Mouse (Mus musculus) NIH3T3 (cell line): ENCODE results near the gene Slc5a10.
A peak's percentile ranks its signal among the peaks of the same experiment; 100 is the strongest.

ENCODE experiments used
- DNase-seq: peaks from one replicate; pipeline ENCODE4 v3.0.0-alpha.2; 2012; ENCODE audit warnings: low read depth

The Slc5a10 gene

DNA sequence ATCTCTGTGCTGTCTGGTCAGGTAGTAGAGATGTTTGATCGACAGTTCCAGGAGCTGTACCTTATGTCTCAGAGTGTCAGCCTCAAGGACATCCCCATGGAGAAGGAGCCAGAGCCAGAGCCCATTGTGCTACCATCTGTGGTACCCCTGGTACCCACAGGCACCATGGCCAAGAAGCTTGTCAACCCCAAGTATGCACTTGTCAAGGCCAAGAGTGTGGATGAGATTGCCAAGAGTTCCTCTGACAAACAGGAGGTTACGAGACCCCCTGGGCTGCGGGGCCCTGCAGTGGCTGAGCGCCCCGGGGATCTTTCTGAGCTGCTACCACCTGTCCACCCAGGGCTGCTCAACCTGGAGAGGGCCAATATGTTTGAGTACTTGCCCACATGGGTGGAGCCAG, 18.1 kb downstream of the Slc5a10 start:
- DNase-seq = no peak

DNA sequence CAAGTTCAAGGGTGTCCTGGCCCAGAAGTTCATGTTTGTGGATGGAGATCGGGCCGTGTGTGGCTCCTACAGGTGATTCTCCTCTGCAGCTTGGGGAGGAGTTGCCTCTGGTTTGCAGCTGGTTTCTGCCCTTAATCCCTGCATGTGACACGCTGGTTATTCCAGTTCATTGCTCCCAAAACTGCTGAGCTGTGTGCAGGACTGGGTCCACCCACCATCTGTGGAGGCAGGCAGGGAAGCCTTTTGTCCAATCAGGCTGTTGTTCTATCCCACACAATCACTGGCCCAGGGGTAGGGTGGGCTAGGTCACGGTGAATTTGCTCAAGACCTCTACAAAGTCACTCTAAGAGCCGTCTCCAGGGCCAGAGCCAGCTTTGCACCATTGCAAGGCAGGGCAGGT, 18.9 kb downstream of the Slc5a10 start:
- no peak for DNase-seq

GRCm38 (mm10) chr11:61699933-61700332, 20.7 kb downstream of the Slc5a10 start:
- peak; percentile 45 for DNase-seq

GRCm38 (mm10) chr11:61699460-61699859, 21.2 kb downstream of the Slc5a10 start:
- no peak for DNase-seq

DNA sequence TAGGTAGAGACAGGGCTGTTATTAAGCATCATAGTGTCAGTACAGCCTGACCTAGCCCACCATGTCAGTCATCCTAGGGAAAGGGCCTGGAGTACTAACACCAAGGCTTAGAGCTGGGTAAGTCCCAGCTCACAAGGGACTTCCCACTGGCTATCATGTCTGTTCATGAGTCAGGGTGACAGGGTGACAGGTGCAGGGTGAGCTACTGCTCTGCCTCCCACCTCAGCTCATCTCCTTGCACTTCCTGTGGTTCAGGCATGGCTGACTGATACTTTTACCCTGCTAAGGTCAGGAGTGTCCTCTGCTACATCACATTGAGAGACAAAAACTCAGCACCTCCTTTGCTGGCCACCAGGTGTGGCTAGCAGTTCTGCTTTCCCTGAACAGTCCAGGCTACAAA, 21.8 kb downstream of the Slc5a10 start:
- DNase-seq = no peak

- no peak for DNase-seq
Measured at GRCm38 (mm10) chr11:61692996-61693395, 27.6 kb downstream of the Slc5a10 start.

DNA sequence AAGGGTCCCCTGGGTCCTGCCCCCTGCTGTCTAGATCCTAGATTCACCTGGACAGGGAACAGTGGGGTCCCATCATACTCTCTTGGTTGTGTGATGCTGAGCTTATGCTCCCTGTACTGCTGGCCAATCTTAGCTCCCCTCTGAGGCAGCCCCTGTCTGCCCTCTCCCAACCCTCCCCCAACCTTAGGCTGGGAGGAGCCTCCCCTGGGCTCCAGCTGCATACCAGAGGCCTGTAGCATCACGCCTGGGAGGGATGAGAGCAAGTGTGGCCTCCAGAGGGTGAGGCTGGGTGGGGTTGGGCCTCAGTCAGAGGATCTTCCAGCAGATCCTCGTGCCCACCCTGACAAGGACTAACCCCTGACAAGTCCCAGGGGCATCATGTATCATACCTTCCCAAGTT, 33.0 kb downstream of the Slc5a10 start:
- peak; percentile 7 for DNase-seq

DNA sequence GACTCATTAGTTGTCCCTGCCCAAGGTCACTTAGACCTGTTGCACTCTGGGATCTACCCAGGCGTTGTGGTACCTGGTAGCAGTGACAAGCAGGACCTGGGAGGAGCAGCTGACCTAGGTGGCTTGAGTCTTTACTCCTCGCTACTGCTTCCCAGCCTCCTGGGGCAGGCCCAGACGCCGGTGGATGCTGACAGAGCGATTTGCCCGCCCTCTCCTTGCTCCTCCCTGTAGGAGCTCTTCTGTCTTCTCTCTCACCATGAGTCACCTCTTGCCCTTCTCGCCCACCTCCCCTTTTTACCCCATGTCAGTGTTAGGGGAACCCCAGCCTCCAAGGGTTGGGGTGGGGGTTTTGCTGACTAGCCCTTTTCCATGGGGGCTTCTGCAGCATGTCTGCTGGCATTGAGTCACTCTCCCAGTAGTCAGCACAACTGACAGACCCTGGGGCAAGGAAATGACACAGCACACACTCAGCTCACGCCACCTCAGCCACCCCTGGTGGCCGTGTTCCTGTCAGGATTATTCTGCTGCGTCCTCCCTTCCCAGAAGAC, 33.6 kb downstream of the Slc5a10 start:
- no peak for DNase-seq

- DNase-seq = no peak
Measured at GRCm38 (mm10) chr11:61686141-61686540, 34.5 kb downstream of the Slc5a10 start.

DNA sequence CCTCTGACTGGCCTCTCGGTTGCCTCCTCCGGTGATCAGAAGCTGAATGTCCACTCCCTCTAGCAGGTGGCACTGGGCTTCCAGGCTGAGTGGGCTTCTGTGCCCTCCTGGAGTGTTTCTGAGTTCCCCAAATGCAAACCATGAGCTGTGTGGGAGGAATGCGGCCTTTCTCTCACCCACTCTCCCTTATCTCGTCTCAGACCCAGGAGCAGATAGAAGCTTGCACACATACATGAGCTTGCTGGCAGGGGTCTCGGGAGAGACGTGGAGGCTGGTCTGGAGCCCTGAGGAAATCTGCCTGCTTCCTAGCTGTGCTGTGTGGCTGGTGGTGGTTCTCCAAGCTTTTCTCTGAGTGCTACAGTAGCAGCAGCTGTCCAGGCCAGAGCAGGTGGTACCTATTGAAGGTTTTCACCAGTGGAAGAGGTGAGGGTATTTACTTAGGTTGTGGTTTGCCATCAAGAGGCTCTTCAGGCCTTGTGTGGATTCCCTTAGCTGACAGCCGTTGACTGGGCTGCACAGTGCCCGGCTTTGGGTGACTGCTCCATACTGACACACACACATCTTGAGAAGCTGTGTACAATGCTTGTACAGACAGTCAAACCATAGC, 35.4 kb downstream of the Slc5a10 start:
- DNase-seq = no peak

DNA sequence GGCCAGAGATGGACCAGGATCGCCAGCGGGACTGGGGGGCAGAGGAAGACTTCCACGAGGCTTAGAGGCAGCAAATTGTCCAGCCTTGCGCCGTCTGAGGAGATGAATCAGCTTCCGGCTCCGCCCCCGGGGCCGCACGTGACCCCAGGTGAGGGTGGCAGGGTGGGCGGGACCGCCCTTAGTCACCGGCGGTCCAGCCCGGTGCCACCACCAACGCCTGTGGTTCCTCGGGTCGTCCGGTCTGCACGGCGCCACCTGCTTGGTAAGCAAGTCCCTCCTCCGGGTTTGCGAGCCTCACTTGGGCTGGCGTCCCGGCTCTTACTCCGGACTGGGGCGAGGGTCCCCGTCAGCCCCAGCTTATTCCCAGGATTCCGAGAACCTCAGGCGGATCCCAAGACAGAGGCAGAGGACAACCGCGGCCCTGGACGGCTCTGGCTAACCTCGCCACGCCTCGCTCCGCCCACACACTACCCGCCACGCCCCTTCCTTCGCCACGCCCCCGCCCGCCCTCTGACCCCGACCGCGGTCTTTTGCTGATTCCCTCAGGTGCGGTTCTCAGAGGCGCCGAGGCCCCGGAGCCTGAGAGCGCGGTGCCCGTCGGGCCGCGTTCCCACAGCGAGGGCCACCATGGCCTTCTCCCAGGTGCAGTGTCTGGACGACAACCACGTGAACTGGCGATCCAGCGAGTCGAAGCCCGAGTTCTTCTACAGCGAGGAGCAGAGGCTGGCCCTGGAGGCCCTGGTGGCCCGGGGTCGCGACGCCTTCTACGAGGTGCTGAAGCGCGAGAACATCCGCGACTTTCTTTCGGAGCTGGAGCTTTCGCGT, 36.5 kb downstream of the Slc5a10 start, which contains the start of gene Fam83g:
Gene Fam83g, plus strand, starts transcription at position 185 of the 825 bp plus-strand sequence.
- no peak for DNase-seq

- DNase-seq = no peak
Measured at GRCm38 (mm10) chr11:61679091-61679866, 41.3 kb downstream of the Slc5a10 start.

DNA sequence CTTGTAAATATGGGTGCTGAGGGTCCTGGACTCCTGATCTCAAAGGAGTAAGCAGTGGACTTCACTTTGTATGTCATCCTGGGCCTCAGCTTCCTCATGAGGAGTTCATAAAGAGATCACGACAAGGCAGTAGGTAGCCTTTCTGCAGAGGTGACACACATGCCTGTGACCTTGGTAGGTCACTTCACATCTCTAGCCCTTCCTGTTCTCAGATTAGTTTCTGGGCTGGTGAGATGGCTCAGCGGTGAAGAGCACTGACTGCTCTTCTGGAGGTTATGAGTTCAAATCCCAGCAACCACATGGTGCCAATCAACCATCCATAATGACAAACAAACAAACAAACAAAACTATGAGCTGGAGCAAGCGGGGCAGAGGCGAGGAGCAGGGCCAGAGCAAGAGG, 42.9 kb downstream of the Slc5a10 start:
- DNase-seq = no peak

- DNase-seq = no peak
Measured at GRCm38 (mm10) chr11:61676216-61676854, 44.3 kb downstream of the Slc5a10 start.

GRCm38 (mm10) chr11:61675332-61675731, 45.3 kb downstream of the Slc5a10 start:
- no peak for DNase-seq

GRCm38 (mm10) chr11:61674839-61675159, 45.8 kb downstream of the Slc5a10 start:
- peak; percentile 18 for DNase-seq

DNA sequence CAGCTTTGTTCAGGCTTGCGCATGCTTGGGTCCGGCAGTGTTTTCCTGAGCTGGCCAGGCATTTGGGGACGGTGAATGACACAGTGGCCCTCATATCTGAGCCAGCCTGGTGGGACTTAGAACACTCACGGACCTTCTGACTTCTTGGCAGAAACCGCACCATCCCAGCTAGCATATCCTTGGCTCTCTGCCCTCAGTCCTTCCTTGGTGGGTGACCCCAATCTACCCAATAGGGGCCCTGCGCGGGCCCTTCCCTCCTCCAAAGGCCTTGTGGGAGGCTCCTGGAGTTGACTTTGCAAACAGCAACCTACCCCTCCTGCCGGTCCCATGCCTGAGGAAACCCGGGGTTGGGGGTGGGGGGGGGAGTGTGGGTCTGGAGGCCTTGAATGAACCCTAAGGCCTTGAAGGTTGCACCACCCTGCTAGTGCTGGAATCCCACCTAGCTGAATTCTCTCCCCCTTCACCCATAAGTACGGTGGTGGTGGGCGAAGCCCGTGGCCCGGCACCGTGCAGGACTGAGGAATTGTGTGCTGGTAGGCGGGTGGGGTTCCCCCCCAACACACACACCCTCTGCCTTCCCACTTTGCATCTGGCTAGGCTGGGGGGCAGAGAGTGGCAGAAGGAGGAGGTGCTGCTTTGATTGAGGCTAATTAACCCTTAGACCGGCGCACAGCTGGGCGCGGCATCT, 46.3 kb downstream of the Slc5a10 start:
- DNase-seq = no peak

GRCm38 (mm10) chr11:61673686-61674085, 46.9 kb downstream of the Slc5a10 start:
- no peak for DNase-seq

GRCm38 (mm10) chr11:61671781-61672383, 48.7 kb downstream of the Slc5a10 start:
- DNase-seq = no peak

DNA sequence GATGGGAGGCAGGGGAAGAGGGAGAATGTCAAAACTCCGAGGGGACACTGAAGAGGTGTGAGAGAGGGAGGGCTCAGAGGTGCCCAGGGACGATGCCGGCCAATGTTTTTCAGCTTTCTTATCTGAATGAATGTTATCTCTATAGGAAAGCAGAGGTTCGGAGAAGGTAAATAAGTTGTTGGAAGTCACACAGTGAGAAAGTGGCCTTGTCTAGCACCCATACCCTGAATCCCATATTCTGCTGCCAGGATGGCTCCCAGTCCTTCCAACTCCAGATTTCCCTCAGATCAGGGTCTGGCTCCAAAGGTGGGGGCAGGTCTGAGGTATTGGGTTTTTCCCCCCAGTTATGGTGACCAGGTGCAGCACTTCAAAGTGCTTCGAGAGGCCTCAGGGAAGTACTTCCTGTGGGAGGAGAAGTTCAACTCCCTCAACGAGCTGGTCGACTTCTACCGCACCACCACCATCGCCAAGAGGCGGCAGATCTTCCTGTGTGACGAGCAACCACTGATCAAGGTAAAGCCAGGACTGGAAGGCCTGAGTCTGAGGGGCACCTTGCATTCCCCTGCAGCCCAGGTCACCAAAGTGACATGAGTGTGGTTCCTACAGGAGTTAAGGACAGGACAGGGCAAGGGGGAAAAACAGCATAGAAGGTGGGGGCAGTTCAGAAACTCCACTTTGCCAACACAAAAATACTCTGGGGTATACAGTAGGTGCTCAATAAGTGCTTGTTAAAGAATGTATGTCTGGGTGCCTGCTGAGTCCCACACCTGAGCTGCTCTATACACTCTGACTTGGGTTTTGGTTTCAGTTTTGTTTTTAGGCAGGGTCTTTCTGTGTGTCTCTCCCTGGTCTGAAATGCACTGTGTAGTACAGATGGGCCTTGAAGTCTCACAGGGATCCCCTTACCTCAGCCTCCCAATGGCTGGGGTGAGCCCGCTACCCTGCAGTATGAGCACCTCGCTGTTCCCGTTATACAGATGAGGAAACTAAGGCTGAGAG, 50.8 kb downstream of the Slc5a10 start:
- no peak for DNase-seq
